Mouse (Mus musculus) lung, embryonic 16.5 days (tissue): ENCODE results near the gene Ubl3. TPM values are rescaled to one million over a fixed set of nuclear protein-coding genes. Genes with fewer than 3 reads are reported as not detected.
A peak's percentile ranks its signal among the peaks of the same experiment; 100 is the strongest.

ENCODE experiments used
- ATAC-seq: fragments of 200-750 bp; cut with Nextera tagmentation; 2 replicates; pipeline ENCODE4 v1.8.0; 2017; ENCODE audit warnings: low read depth, mild to moderate bottlenecking, moderate library complexity
- H3K27ac ChIP-seq: fragments of 300-500 bp; sonication (generic); 2 replicates; pipeline ENCODE4 v1.5.1; 2014; ENCODE audit warnings: mild to moderate bottlenecking, control low read depth, low read length
- H3K27me3 ChIP-seq: fragments of 300-500 bp; sonication (generic); 2 replicates; pipeline ENCODE4 v1.6.1; 2014; ENCODE audit warnings: low read depth, low read length, mixed read lengths; ENCODE audit not compliant: control insufficient read depth, insufficient read depth
- H3K36me3 ChIP-seq: fragments of 300-500 bp; sonication (generic); 2 replicates; pipeline ENCODE4 v1.6.1; 2014; ENCODE audit warnings: low read length; ENCODE audit not compliant: control insufficient read depth, insufficient read depth
- H3K4me1 ChIP-seq: fragments of 300-500 bp; sonication (generic); replicated peaks from 2 replicates; pipeline ENCODE4 v1.6.1; 2014; ENCODE audit warnings: low read length, mixed read lengths; ENCODE audit not compliant: control insufficient read depth, insufficient read depth
- H3K4me2 ChIP-seq: fragments of 300-500 bp; sonication (generic); 2 replicates; pipeline ENCODE4 v1.6.1; 2014; ENCODE audit warnings: low read depth, low read length, control low read depth
- H3K4me3 ChIP-seq: fragments of 300-500 bp; sonication (generic); 2 replicates; pipeline ENCODE4 v1.5.1; 2014; ENCODE audit warnings: mild to moderate bottlenecking, low read length, control low read depth
- H3K9ac ChIP-seq: fragments of 300-500 bp; sonication (generic); 2 replicates; pipeline ENCODE4 v1.6.1; 2014; ENCODE audit warnings: low read length, control low read depth
- H3K9me3 ChIP-seq: fragments of 300-500 bp; sonication (generic); 2 replicates; pipeline ENCODE4 v1.6.1; 2016; ENCODE audit warnings: low read length; ENCODE audit not compliant: control insufficient read depth
- WGBS: fragments of 180-500 bp; shearing (Covaris S2); extraction: QIAGEN DNeasy Blood & Tissue Kit; methylation state at CpG from one replicate; pipeline ENCODE4 v1.1.7; 2014; 5-methylcytosine and 5-hydroxymethylcytosine counted together
- polyA plus RNA-seq: library from polyadenylated mRNA; unstranded; fragments of >200 nt; fragmentation: Nextera tagmentation; extraction: Ambion mirVana; gene quantifications from 2 replicates; pipeline ENCODE4 v1.2.1, GENCODE M21; 2015

Gene Ubl3
- polyA plus RNA-seq, 1 experiment from 2014 or later, result 73.5 TPM

DNA sequence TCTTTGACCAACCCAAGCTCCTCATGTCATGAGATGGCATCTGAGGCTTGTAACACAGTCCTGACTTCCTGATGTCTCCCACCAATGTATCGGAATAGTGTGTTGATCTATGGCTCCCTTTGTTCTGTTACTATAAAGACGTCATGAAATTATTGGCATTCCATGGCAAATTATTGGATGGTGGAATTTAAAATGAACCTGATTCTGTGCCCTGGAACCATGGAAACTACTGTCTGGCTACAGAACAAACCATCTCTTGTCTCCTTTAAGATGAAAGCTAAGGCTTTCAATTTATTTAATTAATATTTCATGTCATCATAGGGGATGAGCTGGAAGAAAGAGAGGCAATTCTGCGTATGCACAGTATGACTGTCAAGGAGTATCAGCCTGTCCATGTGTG is 36.4 kb upstream of the Ubl3 start:
- Histone ChIP-seq H3K9me3 (no peaks in the 10 kb centered on the region), H3K9ac (no peak overlapping the region), H3K4me2 (no peak overlapping the region), H3K4me1 (no peaks in the 10 kb centered on the region), H3K36me3 (no peaks in the 10 kb centered on the region), H3K27ac (no peak overlapping the region), H3K27me3 (no peaks in the 10 kb centered on the region), H3K4me3 (no peak overlapping the region)
- 70% methylated on average over 3 of the region's 3 CpGs for WGBS
- ATAC-seq, result no peak

DNA sequence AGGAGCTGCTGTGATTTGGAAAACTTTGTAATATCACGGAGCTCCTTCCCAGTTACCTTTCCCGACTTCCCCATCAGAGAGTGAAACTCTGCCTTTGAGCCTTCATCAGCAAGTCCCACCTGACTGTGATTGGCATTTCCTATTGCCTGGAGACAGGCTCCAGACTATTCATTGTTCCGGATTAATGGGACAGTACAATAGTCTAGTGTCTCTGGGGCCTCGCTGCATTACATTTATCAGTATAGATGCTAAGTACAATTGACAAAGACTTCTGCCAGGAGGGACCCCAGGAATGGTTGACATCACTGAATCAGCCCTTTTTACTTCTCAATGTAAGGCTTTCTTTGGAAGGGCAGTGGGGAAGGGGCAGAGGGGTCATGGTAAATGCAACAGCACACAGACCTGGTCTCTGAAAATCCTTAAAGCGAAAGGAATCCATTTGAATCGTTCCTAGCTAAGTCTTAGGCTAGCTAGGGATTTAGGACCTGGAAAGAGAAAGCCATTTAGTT is 35.6 kb upstream of the Ubl3 start:
- Histone ChIP-seq H3K4me3 (no peak overlapping the region), H3K27ac (no peak overlapping the region), H3K4me1 (no peaks in the 10 kb centered on the region), H3K9ac (no peak overlapping the region), H3K36me3 (no peaks in the 10 kb centered on the region), H3K27me3 (no peaks in the 10 kb centered on the region), H3K9me3 (no peaks in the 10 kb centered on the region), H3K4me2 (no peak overlapping the region)
- ATAC-seq, result no peak
- 68% methylated on average over 6 of the region's 6 CpGs for WGBS

DNA sequence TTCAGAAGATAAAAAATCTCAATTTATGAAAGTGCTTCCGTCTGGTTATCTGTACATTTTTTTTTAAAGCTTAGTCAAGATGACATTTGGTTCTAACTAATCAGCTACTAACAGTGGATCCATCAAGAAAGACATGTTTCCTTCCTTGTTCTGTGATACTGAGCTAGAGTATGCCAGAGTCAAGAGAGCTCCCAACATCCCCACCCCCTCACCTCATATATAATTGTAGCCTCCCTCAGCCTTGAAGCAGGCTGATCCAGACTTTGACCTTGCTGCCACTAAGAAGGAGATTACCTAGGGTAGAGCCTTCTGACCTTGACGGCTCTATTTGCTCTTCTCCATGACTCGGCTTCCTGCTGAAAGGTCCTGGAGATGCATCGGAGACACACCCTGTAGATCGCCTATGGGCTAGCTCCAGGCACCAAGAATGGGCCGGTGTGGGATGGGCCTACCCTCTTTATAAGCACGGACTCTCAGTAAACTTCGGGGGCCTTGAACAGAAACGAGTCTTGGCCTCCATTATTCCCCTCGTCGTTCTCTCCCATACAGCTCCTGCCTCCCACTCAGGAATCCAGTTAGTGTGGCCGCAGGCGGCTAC is 27.9 kb upstream of the Ubl3 start:
- H3K4me1 ChIP-seq, result peaks cover 2% of the 10 kb centered on the region; the same call in 1 of the 2 replicates
- H3K9me3 ChIP-seq, result no peaks in the 10 kb centered on the region
- no peak overlapping the region for H3K9ac ChIP-seq
- H3K36me3 ChIP-seq, result no peaks in the 10 kb centered on the region
- 86% methylated on average over 13 of the region's 13 CpGs for WGBS
- ATAC-seq, result no peak
- no peak overlapping the region for H3K4me3 ChIP-seq
- no peak overlapping the region for H3K4me2 ChIP-seq
- H3K27ac ChIP-seq, result no peak overlapping the region
- no peaks in the 10 kb centered on the region for H3K27me3 ChIP-seq

DNA sequence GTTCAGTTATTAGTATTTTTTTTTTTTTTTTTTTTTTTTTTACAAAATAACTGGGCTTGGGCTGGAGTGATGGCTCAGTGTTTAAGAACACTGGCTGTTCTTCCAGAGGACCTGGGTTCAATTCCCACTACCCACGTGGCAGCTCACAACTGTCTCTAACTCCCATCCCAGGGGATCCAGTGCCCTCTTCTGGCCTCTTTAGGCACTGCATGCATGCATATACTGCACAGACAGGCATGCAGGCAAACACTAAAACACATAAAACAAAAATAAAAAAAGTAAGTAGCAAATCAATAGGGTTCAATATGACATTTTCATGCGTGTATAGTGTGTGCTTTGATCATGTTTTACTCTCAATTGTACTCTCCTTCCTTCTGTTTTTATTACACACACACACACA is 26.6 kb upstream of the Ubl3 start:
- Histone ChIP-seq H3K9me3 (no peaks in the 10 kb centered on the region), H3K27me3 (no peaks in the 10 kb centered on the region), H3K4me2 (no peak overlapping the region), H3K27ac (no peak overlapping the region), H3K4me3 (no peak overlapping the region), H3K4me1 (peaks cover 5% of the 10 kb centered on the region), H3K36me3 (no peaks in the 10 kb centered on the region), H3K9ac (no peak overlapping the region)
- no peak for ATAC-seq
- 89% methylated on average over 2 of the region's 2 CpGs for WGBS

DNA sequence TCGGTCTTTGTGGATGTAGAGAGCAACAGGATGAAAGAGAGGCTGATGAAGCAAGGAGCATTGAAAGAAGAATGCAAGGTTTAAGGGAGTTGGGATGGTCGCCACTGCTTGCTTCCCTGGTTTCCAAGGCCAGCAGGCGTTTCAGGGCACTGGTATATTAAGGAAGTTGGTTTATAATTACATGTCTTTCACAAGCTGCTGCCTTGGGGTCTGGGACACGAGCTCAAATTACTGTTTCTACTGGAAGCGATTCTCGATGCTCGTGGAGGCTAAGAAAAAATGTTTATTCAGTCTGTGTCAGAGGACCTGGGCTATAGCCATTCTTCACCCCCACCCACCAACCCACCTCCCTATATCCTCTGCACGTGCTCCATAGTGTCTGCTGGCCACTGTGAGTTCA is 25.8 kb upstream of the Ubl3 start:
- H3K4me2 ChIP-seq, result no peak overlapping the region
- no peak for ATAC-seq
- H3K27ac ChIP-seq, result no peak overlapping the region

DNA sequence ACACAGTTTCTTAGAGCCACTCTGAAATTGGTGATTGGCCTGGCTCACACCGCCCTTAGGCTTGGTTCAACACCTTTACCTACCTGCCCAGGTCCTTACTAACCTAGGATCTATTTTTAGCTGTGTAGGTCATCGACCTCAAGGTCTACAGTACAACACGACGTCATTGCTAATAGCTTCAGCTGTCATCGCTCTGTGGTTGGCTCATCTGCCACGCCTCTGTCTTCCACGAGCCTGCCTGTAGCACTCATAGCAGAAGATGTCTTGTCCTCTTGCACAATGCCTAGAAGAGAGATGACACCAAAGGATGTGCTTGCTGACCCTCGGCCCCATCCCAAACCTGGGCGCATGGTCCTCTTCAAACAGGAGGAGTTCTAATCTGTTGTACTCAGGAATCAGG is 24.7 kb upstream of the Ubl3 start:
- H3K4me1 ChIP-seq, result peaks cover 8% of the 10 kb centered on the region
- no peak for ATAC-seq
- H3K9ac ChIP-seq, result no peak overlapping the region
- no peaks in the 10 kb centered on the region for H3K27me3 ChIP-seq
- no peak overlapping the region for H3K4me3 ChIP-seq
- H3K27ac ChIP-seq, result no peak overlapping the region
- H3K9me3 ChIP-seq, result no peaks in the 10 kb centered on the region
- H3K4me2 ChIP-seq, result no peak overlapping the region
- WGBS, result 64% methylated on average over 9 of the region's 9 CpGs
- H3K36me3 ChIP-seq, result no peaks in the 10 kb centered on the region

More for the DNA sequence above, 25.8 kb upstream of the Ubl3 start:
- H3K9me3 ChIP-seq, result no peaks in the 10 kb centered on the region
- no peak overlapping the region for H3K9ac ChIP-seq
- peaks cover 5% of the 10 kb centered on the region for H3K4me1 ChIP-seq
- H3K36me3 ChIP-seq, result no peaks in the 10 kb centered on the region
- H3K27me3 ChIP-seq, result no peaks in the 10 kb centered on the region
- H3K4me3 ChIP-seq, result no peak overlapping the region
- 34% methylated on average over 8 of the region's 8 CpGs for WGBS

DNA sequence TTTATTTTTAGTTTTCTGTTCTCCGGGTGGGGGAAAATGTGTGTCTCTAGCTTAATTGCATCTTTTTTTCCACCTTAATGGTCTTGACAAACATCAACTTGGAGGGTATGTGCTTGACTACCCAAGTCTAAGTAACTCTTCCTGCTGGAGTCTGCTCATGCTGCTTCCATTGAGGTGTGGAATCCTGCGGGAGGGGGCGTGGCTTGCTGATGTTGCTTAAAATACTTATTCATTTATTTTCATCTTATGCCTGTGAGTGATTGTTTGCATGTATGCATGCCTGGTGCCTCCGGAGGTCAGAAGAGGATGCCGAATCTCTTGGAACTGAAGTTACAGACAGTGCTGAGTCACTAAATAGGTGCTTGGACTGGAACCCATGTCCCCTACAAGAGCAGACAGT is 22.6 kb upstream of the Ubl3 start:
- H3K27me3 ChIP-seq, result no peaks in the 10 kb centered on the region
- peak overlapping the region; percentile 25; the same call in 1 of the 2 replicates for H3K4me2 ChIP-seq
- WGBS, result 38% methylated on average over 5 of the region's 5 CpGs
- H3K9ac ChIP-seq, result no peak overlapping the region
- no peaks in the 10 kb centered on the region for H3K36me3 ChIP-seq
- no peaks in the 10 kb centered on the region for H3K9me3 ChIP-seq
- ATAC-seq, result no peak
- H3K4me1 ChIP-seq, result peaks cover 8% of the 10 kb centered on the region
- no peak overlapping the region for H3K27ac ChIP-seq
- H3K4me3 ChIP-seq, result no peak overlapping the region

DNA sequence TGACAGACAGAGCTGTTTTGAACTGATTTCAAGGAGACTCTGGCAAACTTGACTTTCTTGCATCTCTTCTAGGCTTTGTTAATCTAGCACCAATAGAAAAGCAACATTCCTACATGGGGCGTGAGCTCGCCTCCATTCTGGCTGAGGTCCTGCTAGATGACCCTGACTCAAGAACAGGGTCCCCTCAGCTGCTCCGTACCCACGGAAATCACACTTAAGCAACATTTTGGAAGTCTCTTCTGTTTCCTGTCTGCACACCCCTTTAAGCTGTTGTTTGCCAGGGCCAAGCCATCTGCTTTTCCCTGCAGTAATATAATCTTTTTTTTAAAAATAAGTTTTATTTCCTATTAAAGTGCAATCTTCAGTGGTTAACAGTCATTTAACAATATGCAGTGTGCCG is 20.1 kb upstream of the Ubl3 start:
- H3K4me3 ChIP-seq, result no peak overlapping the region
- peaks cover 3% of the 10 kb centered on the region; the same call in 1 of the 2 replicates for H3K9me3 ChIP-seq
- ATAC-seq, result peak; percentile 59
- H3K4me1 ChIP-seq, result peaks cover 5% of the 10 kb centered on the region; the same call in 1 of the 2 replicates
- WGBS, result 52% methylated on average over 5 of the region's 5 CpGs
- no peak overlapping the region for H3K27ac ChIP-seq
- no peaks in the 10 kb centered on the region for H3K27me3 ChIP-seq
- no peak overlapping the region for H3K4me2 ChIP-seq
- no peaks in the 10 kb centered on the region for H3K36me3 ChIP-seq
- H3K9ac ChIP-seq, result no peak overlapping the region

DNA sequence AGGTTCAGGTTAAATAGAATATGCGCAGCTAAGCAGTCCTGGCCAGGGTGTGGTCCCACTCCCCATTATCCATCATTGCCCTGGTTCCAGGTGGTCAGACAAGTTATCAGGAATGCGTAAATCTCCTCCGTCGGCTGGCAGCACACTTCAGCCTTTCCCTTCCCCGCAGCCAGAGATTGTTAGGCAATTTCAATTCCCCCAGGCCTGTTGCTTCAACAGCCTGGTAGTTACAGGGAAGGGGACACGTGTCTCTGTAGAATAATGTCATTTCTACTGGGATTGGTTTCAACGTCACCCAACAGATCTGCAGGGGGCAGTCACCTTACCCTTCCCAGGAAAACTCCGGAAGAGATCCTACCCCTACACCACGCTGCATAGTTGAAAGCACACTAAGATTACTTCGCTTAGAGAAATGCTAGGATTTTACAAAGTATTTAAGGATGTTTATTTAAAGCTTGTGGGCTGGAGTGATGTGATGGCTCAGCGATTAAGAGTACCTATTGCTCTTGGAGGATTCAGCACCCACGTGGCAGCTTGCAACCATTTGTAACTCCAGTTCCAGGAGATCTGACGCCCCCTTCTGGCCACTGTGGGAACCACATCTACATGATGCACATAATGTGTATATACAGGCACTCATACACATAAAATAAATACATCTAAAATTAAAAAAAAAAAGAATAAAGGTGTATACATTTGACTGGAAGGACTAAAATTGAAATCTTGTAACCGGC is 18.1 kb upstream of the Ubl3 start:
- no peak for ATAC-seq
- Histone ChIP-seq H3K27ac (no peak overlapping the region), H3K9ac (no peak overlapping the region), H3K4me2 (no peak overlapping the region), H3K9me3 (peaks cover 5% of the 10 kb centered on the region; the same call in 1 of the 2 replicates), H3K4me3 (no peak overlapping the region), H3K27me3 (no peaks in the 10 kb centered on the region), H3K4me1 (peaks cover 5% of the 10 kb centered on the region; the same call in 1 of the 2 replicates), H3K36me3 (no peaks in the 10 kb centered on the region)
- WGBS, result 46% methylated on average over 14 of the region's 14 CpGs
